Mouse (Mus musculus): ENCODE results near the gene Ugt1a7c.

Ugt1a7c gene

GRCm38 (mm10) chr1:88238771-88239170 lies 143.9 kb downstream of the Ugt1a7c start:
- DNase-seq (ENCODE audit: low read depth, low spot score): no peak

- DNase-seq (ENCODE audit: low read depth, low spot score): no peak
Observed at GRCm38 (mm10) chr1:88240072-88240471, 145.2 kb downstream of the Ugt1a7c start.

- DNase-seq (ENCODE audit: low read depth, low spot score): no peak
Observed at GRCm38 (mm10) chr1:88240579-88240978, 145.7 kb downstream of the Ugt1a7c start.

- no peak for DNase-seq (ENCODE audit: low read depth, low spot score)
Observed at GRCm38 (mm10) chr1:88243861-88244260, 149.0 kb downstream of the Ugt1a7c start.

- no peak for DNase-seq (ENCODE audit: low read depth, low spot score)
Observed at GRCm38 (mm10) chr1:88245881-88246280, 151.0 kb downstream of the Ugt1a7c start.

- DNase-seq (ENCODE audit: low read depth, low spot score): no peak
Observed at GRCm38 (mm10) chr1:88246386-88246785, 151.5 kb downstream of the Ugt1a7c start.

- no peak for DNase-seq (ENCODE audit: low read depth, low spot score)
Observed at GRCm38 (mm10) chr1:88247660-88248059, 152.8 kb downstream of the Ugt1a7c start.

- no peak for DNase-seq (ENCODE audit: low read depth, low spot score)
Observed at GRCm38 (mm10) chr1:88248658-88249057, 153.8 kb downstream of the Ugt1a7c start.

GRCm38 (mm10) chr1:88249596-88249995 lies 154.7 kb downstream of the Ugt1a7c start:
- DNase-seq (ENCODE audit: low read depth, low spot score): no peak

- DNase-seq (ENCODE audit: low read depth, low spot score): no peak
Observed at GRCm38 (mm10) chr1:88250023-88250422, 155.2 kb downstream of the Ugt1a7c start.

GRCm38 (mm10) chr1:88253106-88253505 lies 158.2 kb downstream of the Ugt1a7c start:
- no peak for DNase-seq (ENCODE audit: low read depth, low spot score)

- no peak for DNase-seq (ENCODE audit: low read depth, low spot score)
Observed at GRCm38 (mm10) chr1:88253540-88253939, 158.7 kb downstream of the Ugt1a7c start.

- no peak for DNase-seq (ENCODE audit: low read depth, low spot score)
Observed at GRCm38 (mm10) chr1:88254793-88255465, 160.1 kb downstream of the Ugt1a7c start.

GRCm38 (mm10) chr1:88255466-88255857 lies 160.6 kb downstream of the Ugt1a7c start:
- DNase-seq (ENCODE audit: low read depth, low spot score): no peak

- no peak for DNase-seq (ENCODE audit: low read depth, low spot score)
Observed at GRCm38 (mm10) chr1:88255989-88256754, 161.3 kb downstream of the Ugt1a7c start.

GRCm38 (mm10) chr1:88256886-88257663 lies 162.2 kb downstream of the Ugt1a7c start:
- no peak for DNase-seq (ENCODE audit: low read depth, low spot score)

- DNase-seq (ENCODE audit: low read depth, low spot score): no peak
Observed at GRCm38 (mm10) chr1:88257681-88258080, 162.8 kb downstream of the Ugt1a7c start.

- DNase-seq (ENCODE audit: low read depth, low spot score): no peak
Observed at GRCm38 (mm10) chr1:88258361-88258760, 163.5 kb downstream of the Ugt1a7c start.

GRCm38 (mm10) chr1:88258881-88259642 lies 164.2 kb downstream of the Ugt1a7c start:
- peak; percentile 18 for DNase-seq (ENCODE audit: low read depth, low spot score)

GRCm38 (mm10) chr1:88259643-88260024 lies 164.8 kb downstream of the Ugt1a7c start:
- no peak for DNase-seq (ENCODE audit: low read depth, low spot score)

GRCm38 (mm10) chr1:88260114-88260513 lies 165.3 kb downstream of the Ugt1a7c start:
- DNase-seq (ENCODE audit: low read depth, low spot score): no peak
